Mouse (Mus musculus) ES-Bruce4 (cell line): ENCODE measurements around the gene Gm21972. TPM values are rescaled to one million over a fixed set of nuclear protein-coding genes. Genes with fewer than 3 reads are reported as not detected.
A peak's percentile ranks its signal among the peaks of the same experiment; 100 is the strongest.

Source experiments
- H3K27ac ChIP-seq: 2 replicates; pipeline ENCODE4 v1.5.1; 2012; ENCODE audit warnings: low read length, inconsistent platforms; ENCODE audit not compliant: insufficient read depth
- H3K27me3 ChIP-seq: 2 replicates; pipeline ENCODE4 v1.6.1; 2012; ENCODE audit warnings: mild to moderate bottlenecking, low read length, inconsistent platforms; ENCODE audit not compliant: control insufficient read depth, poor library complexity, insufficient read depth, severe bottlenecking
- H3K36me3 ChIP-seq: 2 replicates; pipeline ENCODE4 v1.6.1; 2012; ENCODE audit warnings: inconsistent platforms, mild to moderate bottlenecking, low read length, moderate library complexity; ENCODE audit not compliant: control insufficient read depth, poor library complexity, insufficient read depth, severe bottlenecking
- H3K4me1 ChIP-seq: one replicate; pipeline ENCODE4 v1.8.1; 2011; ENCODE audit warnings: low read length; ENCODE audit not compliant: control insufficient read depth, insufficient read depth
- H3K4me3 ChIP-seq: 2 replicates; pipeline ENCODE4 v1.5.1; 2011; ENCODE audit warnings: low read depth, mild to moderate bottlenecking, low read length
- H3K9ac ChIP-seq: 2 replicates; pipeline ENCODE4 v1.6.1; 2012; ENCODE audit warnings: low read depth, mild to moderate bottlenecking, inconsistent platforms; ENCODE audit not compliant: poor library complexity, severe bottlenecking
- H3K9me3 ChIP-seq: replicated peaks from 2 replicates; pipeline ENCODE4 v1.6.1; 2012; ENCODE audit warnings: mild to moderate bottlenecking, low read length, inconsistent platforms; ENCODE audit not compliant: control insufficient read depth, poor library complexity, insufficient read depth, severe bottlenecking
- CTCF ChIP-seq: IDR thresholded peaks from one replicate; pipeline ENCODE4 v1.8.1; 2011; ENCODE audit warnings: low read depth, low read length
- EP300 ChIP-seq: IDR thresholded peaks from 2 replicates; pipeline ENCODE4 v1.6.1; 2011; ENCODE audit warnings: low read depth, low read length; ENCODE audit not compliant: insufficient read depth
- POLR2A ChIP-seq: IDR thresholded peaks from one replicate; pipeline ENCODE4 v1.8.1; 2011; ENCODE audit warnings: low read length; ENCODE audit not compliant: insufficient read depth
- polyA plus RNA-seq: library from polyadenylated mRNA; stranded (reverse); fragments of >200 nt; gene quantifications from 2 replicates; pipeline ENCODE4 v1.2.4, GENCODE M21; 2011; ENCODE audit warnings: low read depth; ENCODE audit not compliant: missing spikeins, insufficient read depth, insufficient read length

The Gm21972 gene
- polyA plus RNA-seq, 1 experiment: 4.1 TPM

GRCm38 (mm10) chr1:86187856-86188255 is 54.4 kb downstream of the Gm21972 start:
- peaks cover 8% of the 10 kb centered on the region for H3K4me1 ChIP-seq
- no peaks in the 10 kb centered on the region for H3K9me3 ChIP-seq
- no peak for TF ChIP-seq CTCF
- TF ChIP-seq EP300: peak; percentile 76; the same call in 1 of the 2 replicates
- no peak overlapping the region for H3K4me3 ChIP-seq
- no peaks in the 10 kb centered on the region for H3K27me3 ChIP-seq
- no peak overlapping the region for H3K9ac ChIP-seq
- H3K27ac ChIP-seq: peak overlapping the region; percentile 86
- no peaks in the 10 kb centered on the region for H3K36me3 ChIP-seq

- peak overlapping the region; percentile 86 for H3K27ac ChIP-seq
- TF ChIP-seq EP300: no peak
- no peak for TF ChIP-seq POLR2A
- no peak for TF ChIP-seq CTCF
- H3K9ac ChIP-seq: no peak overlapping the region
- H3K27me3 ChIP-seq: no peaks in the 10 kb centered on the region
- H3K9me3 ChIP-seq: no peaks in the 10 kb centered on the region
- H3K4me1 ChIP-seq: peaks cover 7% of the 10 kb centered on the region
- no peaks in the 10 kb centered on the region for H3K36me3 ChIP-seq
- no peak overlapping the region for H3K4me3 ChIP-seq
Observed at GRCm38 (mm10) chr1:86188271-86188670, 54.8 kb downstream of the Gm21972 start.

DNA sequence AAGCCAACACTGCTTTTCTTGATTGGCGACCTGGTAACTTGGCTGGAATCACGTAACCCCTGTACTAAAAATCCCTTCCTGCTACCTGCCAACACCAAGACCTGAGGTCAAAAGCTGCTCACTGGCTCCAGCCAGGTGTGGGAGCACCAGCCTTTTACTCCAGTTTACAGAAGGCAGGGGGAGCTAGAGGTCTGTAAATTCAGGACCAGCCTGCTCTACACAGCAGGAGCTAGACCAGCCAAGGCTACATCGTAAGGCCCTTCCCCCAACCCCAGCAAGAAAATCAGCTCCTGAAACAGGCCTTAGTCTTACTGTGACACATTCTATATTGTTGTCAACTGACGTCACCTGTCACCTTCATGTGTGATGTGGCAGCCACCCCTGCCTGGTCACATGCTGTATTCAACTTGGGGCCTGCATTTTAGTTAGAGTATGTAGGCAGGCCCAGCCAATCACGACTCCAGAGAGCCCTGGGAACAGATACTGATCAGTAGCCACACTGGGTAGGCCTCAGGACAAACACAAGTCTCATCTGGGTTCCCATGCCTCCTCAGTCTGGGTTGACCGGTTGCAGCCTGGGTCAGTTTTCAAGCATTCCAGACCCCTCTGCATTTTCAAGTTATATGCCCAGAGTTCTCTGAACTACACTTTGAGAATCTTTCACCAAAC is 55.7 kb downstream of the Gm21972 start:
- TF ChIP-seq POLR2A (no peak), CTCF (peak; percentile 76), EP300 (peak; percentile 81)

GRCm38 (mm10) chr1:86190843-86191242 is 57.4 kb downstream of the Gm21972 start:
- Histone ChIP-seq H3K9me3 (no peaks in the 10 kb centered on the region), H3K4me1 (peaks cover 5% of the 10 kb centered on the region), H3K27me3 (no peaks in the 10 kb centered on the region), H3K4me3 (no peak overlapping the region), H3K27ac (no peak overlapping the region), H3K36me3 (no peaks in the 10 kb centered on the region), H3K9ac (no peak overlapping the region)
- no peak for TF ChIP-seq CTCF

More for the DNA sequence above, 55.7 kb downstream of the Gm21972 start:
- Histone ChIP-seq H3K27me3 (no peaks in the 10 kb centered on the region), H3K27ac (peak overlapping the region; percentile 86), H3K36me3 (no peaks in the 10 kb centered on the region), H3K9me3 (no peaks in the 10 kb centered on the region), H3K4me1 (peaks cover 7% of the 10 kb centered on the region), H3K9ac (0 out of 2 replicates have a peak overlapping the region, but pooled peaks have one; percentile 15), H3K4me3 (no peak overlapping the region)

DNA sequence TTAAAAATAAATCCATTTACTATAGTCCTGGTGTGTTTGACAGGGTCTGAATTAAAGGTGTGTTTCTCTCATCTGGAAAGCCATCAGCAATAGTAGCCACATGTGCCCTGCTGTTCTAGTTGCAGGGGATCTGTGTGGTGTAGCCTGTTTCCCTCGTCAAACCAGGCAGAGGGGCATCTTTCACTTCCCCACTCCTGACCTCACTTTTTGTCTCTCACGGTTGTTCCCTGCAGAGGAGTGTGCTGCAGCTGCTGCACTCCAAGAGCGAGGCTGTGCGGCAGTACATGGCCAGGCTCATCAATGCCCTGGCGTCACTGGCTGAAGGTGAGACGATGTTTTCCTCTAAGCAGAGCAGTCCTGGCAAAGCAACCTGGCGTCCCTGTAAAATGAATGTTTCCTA is 60.6 kb downstream of the Gm21972 start:
- Histone ChIP-seq H3K9me3 (no peaks in the 10 kb centered on the region), H3K27me3 (no peaks in the 10 kb centered on the region), H3K9ac (no peak overlapping the region), H3K27ac (no peak overlapping the region), H3K4me3 (no peak overlapping the region), H3K4me1 (no peaks in the 10 kb centered on the region), H3K36me3 (no peaks in the 10 kb centered on the region)
- TF ChIP-seq CTCF (no peak), EP300 (no peak), POLR2A (no peak)

DNA sequence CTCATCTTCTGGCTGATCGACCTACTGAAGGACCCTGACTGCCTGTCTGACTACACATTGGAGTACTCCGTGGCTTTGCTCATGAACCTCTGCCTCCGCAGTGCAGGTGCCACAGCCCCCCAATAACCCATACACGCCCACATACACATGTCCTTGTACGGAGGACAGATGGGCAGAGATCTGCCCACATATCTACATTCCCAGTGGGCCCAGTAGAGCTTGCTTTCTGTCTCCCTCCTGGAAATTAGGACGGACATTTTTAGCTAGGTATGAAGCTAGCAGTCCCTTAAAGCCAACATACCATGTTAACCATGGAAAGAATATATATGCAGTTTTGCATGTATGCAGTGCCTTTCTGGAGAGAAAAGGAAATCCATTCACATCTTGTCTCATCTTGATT is 64.8 kb downstream of the Gm21972 start:
- H3K36me3 ChIP-seq: no peaks in the 10 kb centered on the region
- no peak overlapping the region for H3K4me3 ChIP-seq

More for the DNA sequence above, 64.8 kb downstream of the Gm21972 start:
- no peaks in the 10 kb centered on the region for H3K27me3 ChIP-seq
- no peak for TF ChIP-seq POLR2A
- TF ChIP-seq EP300: no peak
- TF ChIP-seq CTCF: no peak
- no peaks in the 10 kb centered on the region for H3K9me3 ChIP-seq
- H3K9ac ChIP-seq: no peak overlapping the region
- H3K4me1 ChIP-seq: peaks cover 4% of the 10 kb centered on the region
- no peak overlapping the region for H3K27ac ChIP-seq
